Mouse (Mus musculus): ENCODE results near the gene Sp4. TPM values are rescaled to one million over a fixed set of nuclear protein-coding genes. Genes with fewer than 3 reads are reported as not detected.

Sp4 gene
- polyA plus RNA-seq (2015; fragmentation: Nextera tagmentation; extraction: Ambion mirVana) = 8.0 and 8.8 TPM in 2 replicates

DNA sequence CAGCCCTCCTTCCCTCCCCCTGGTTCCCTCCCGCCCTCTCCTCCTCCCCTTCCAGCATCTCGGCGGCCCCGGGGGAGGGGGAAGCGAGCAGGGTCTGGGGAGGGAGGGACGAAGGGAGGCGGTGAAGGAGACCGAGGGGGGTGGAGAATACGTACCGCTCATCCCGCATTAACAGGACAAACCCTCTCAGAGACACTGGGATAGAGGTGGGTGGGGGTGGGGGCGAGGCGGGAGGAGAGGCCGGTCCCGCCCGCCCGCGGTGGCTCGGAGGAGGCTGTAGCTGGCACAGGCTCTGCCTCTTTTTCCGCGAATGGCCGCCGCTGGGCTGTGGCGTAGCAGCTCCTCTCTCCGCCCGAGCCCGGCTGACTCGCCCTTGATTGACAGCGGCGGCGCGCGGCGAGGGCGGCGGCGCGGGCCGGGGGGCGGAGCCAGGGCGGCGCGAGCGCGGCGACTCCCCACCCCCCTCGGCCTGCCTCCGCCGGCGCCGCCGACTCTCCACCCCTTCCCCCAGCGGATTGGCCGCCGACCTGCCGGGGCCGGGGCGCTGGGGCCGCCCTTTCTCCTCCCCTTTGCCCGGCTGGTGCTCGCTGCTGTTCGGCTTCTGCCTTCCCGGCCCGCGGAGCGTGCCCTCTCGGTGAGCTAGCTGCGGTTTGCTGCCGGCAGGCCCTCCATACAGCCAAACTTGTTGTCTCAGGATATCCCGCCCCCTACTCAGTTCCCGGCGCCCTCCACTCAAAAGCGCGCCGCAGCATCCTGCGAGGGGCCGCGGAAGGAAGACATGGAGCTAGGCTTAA is at the start of gene Sp4:
Gene Sp4, minus strand, starts transcription at position 369 of the 794 bp plus-strand sequence.
- peak within 1 kb of the TSS; percentile 87 for H3K9ac ChIP-seq (ENCODE audit: low read length)
- peaks cover 13% of the 10 kb centered on the region for H3K4me1 ChIP-seq (replicated peaks; ENCODE audit: control insufficient read depth, insufficient read depth, low read length)
- H3K4me3 ChIP-seq (ENCODE audit: low read length) = peak within 1 kb of the TSS; percentile 92
- H3K9me3 ChIP-seq (ENCODE audit: control insufficient read depth, low read length) = no peaks in the 10 kb centered on the region
- peak; percentile 88 for ATAC-seq (ENCODE audit: low read depth)
- under 1% methylated on average over 33 of the region's 78 CpGs for WGBS
- H3K27ac ChIP-seq (ENCODE audit: low read length) = peak within 1 kb of the TSS; percentile 96
- H3K36me3 ChIP-seq (ENCODE audit: control insufficient read depth, insufficient read depth, low read length) = no peaks in the 10 kb centered on the region
- H3K4me2 ChIP-seq (ENCODE audit: low read depth, low read length) = peak within 1 kb of the TSS; percentile 92
- no peaks in the 10 kb centered on the region for H3K27me3 ChIP-seq (ENCODE audit: control insufficient read depth, insufficient read depth, low read depth, low read length)

GRCm38 (mm10) chr12:118339107-118339506 is 37.9 kb upstream of the Sp4 start:
- 60% methylated on average over 2 of the region's 2 CpGs for WGBS
- no peaks in the 10 kb centered on the region for H3K9me3 ChIP-seq (ENCODE audit: control insufficient read depth, low read length)
- H3K36me3 ChIP-seq (ENCODE audit: control insufficient read depth, insufficient read depth, low read length) = no peaks in the 10 kb centered on the region
- no peak overlapping the region for H3K4me2 ChIP-seq (ENCODE audit: low read depth, low read length)
- no peak overlapping the region for H3K9ac ChIP-seq (ENCODE audit: low read length)
- ATAC-seq (ENCODE audit: low read depth) = no peak
- H3K4me1 ChIP-seq (replicated peaks; ENCODE audit: control insufficient read depth, insufficient read depth, low read length) = no peaks in the 10 kb centered on the region
- H3K4me3 ChIP-seq (ENCODE audit: low read length) = no peak overlapping the region
- H3K27ac ChIP-seq (ENCODE audit: low read length) = no peak overlapping the region
- H3K27me3 ChIP-seq (ENCODE audit: control insufficient read depth, insufficient read depth, low read depth, low read length) = no peaks in the 10 kb centered on the region

GRCm38 (mm10) chr12:118338243-118338642 is 37.0 kb upstream of the Sp4 start:
- Histone ChIP-seq H3K36me3 (ENCODE audit: control insufficient read depth, insufficient read depth, low read length) (no peaks in the 10 kb centered on the region), H3K4me1 (replicated peaks; ENCODE audit: control insufficient read depth, insufficient read depth, low read length) (no peaks in the 10 kb centered on the region), H3K27me3 (ENCODE audit: control insufficient read depth, insufficient read depth, low read depth, low read length) (no peaks in the 10 kb centered on the region), H3K27ac (ENCODE audit: low read length) (no peak overlapping the region), H3K4me2 (ENCODE audit: low read depth, low read length) (no peak overlapping the region), H3K9me3 (ENCODE audit: control insufficient read depth, low read length) (no peaks in the 10 kb centered on the region), H3K4me3 (ENCODE audit: low read length) (no peak overlapping the region), H3K9ac (ENCODE audit: low read length) (no peak overlapping the region)
- 76% methylated on average over 2 of the region's 2 CpGs for WGBS
- ATAC-seq (ENCODE audit: low read depth) = no peak

DNA sequence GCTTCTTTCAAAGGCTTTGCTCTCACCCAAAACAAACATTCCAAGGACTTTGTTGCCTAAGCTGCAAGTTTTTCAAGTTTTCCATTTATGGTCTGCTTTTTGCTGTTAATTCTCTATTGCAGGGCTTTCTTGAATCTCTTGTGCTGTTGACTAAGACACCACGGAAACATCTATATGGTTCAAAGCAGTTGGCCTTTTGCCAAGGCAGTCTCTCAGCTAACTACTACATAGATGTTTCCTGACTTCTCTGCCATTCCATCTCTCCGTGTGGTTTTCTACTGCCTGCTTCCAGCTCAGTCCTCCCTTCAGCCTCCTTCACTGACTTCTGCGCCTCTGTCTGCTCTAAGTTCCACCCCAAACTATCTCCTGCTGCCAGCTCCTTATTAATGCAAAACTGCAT is 36.1 kb upstream of the Sp4 start:
- Histone ChIP-seq H3K27me3 (ENCODE audit: control insufficient read depth, insufficient read depth, low read depth, low read length) (no peaks in the 10 kb centered on the region), H3K36me3 (ENCODE audit: control insufficient read depth, insufficient read depth, low read length) (no peaks in the 10 kb centered on the region), H3K4me2 (ENCODE audit: low read depth, low read length) (no peak overlapping the region), H3K4me3 (ENCODE audit: low read length) (no peak overlapping the region), H3K9ac (ENCODE audit: low read length) (no peak overlapping the region), H3K4me1 (replicated peaks; ENCODE audit: control insufficient read depth, insufficient read depth, low read length) (no peaks in the 10 kb centered on the region), H3K27ac (ENCODE audit: low read length) (no peak overlapping the region), H3K9me3 (ENCODE audit: control insufficient read depth, low read length) (no peaks in the 10 kb centered on the region)
- WGBS = 49% methylated on average over 3 of the region's 3 CpGs
- no peak for ATAC-seq (ENCODE audit: low read depth)

GRCm38 (mm10) chr12:118328739-118329249 is 27.6 kb upstream of the Sp4 start:
- H3K4me3 ChIP-seq (ENCODE audit: low read length) = no peak overlapping the region
- 78% methylated on average over 6 of the region's 6 CpGs for WGBS
- ATAC-seq (ENCODE audit: low read depth) = no peak

GRCm38 (mm10) chr12:118327566-118327965 is 26.3 kb upstream of the Sp4 start:
- H3K27me3 ChIP-seq (ENCODE audit: control insufficient read depth, insufficient read depth, low read depth, low read length) = no peaks in the 10 kb centered on the region
- no peaks in the 10 kb centered on the region for H3K9me3 ChIP-seq (ENCODE audit: control insufficient read depth, low read length)
- no peak overlapping the region for H3K27ac ChIP-seq (ENCODE audit: low read length)
- no peak for ATAC-seq (ENCODE audit: low read depth)
- H3K4me3 ChIP-seq (ENCODE audit: low read length) = no peak overlapping the region
- H3K36me3 ChIP-seq (ENCODE audit: control insufficient read depth, insufficient read depth, low read length) = no peaks in the 10 kb centered on the region
- 83% methylated on average over 2 of the region's 2 CpGs for WGBS
- no peak overlapping the region for H3K4me2 ChIP-seq (ENCODE audit: low read depth, low read length)
- H3K4me1 ChIP-seq (replicated peaks; ENCODE audit: control insufficient read depth, insufficient read depth, low read length) = no peaks in the 10 kb centered on the region
- H3K9ac ChIP-seq (ENCODE audit: low read length) = no peak overlapping the region

More at GRCm38 (mm10) chr12:118328739-118329249, 27.6 kb upstream of the Sp4 start:
- Histone ChIP-seq H3K4me1 (replicated peaks; ENCODE audit: control insufficient read depth, insufficient read depth, low read length) (no peaks in the 10 kb centered on the region), H3K9ac (ENCODE audit: low read length) (no peak overlapping the region), H3K36me3 (ENCODE audit: control insufficient read depth, insufficient read depth, low read length) (no peaks in the 10 kb centered on the region), H3K4me2 (ENCODE audit: low read depth, low read length) (no peak overlapping the region), H3K27ac (ENCODE audit: low read length) (no peak overlapping the region), H3K9me3 (ENCODE audit: control insufficient read depth, low read length) (no peaks in the 10 kb centered on the region), H3K27me3 (ENCODE audit: control insufficient read depth, insufficient read depth, low read depth, low read length) (no peaks in the 10 kb centered on the region)

- Histone ChIP-seq H3K4me1 (replicated peaks; ENCODE audit: control insufficient read depth, insufficient read depth, low read length) (no peaks in the 10 kb centered on the region), H3K36me3 (ENCODE audit: control insufficient read depth, insufficient read depth, low read length) (no peaks in the 10 kb centered on the region), H3K9me3 (ENCODE audit: control insufficient read depth, low read length) (no peaks in the 10 kb centered on the region), H3K27me3 (ENCODE audit: control insufficient read depth, insufficient read depth, low read depth, low read length) (no peaks in the 10 kb centered on the region), H3K9ac (ENCODE audit: low read length) (no peak overlapping the region), H3K4me3 (ENCODE audit: low read length) (no peak overlapping the region), H3K27ac (ENCODE audit: low read length) (no peak overlapping the region), H3K4me2 (ENCODE audit: low read depth, low read length) (no peak overlapping the region)
- ATAC-seq (ENCODE audit: low read depth) = no peak
- WGBS = 78% methylated on average over 2 of the region's 2 CpGs
Observed at GRCm38 (mm10) chr12:118326161-118326560, 24.9 kb upstream of the Sp4 start.

DNA sequence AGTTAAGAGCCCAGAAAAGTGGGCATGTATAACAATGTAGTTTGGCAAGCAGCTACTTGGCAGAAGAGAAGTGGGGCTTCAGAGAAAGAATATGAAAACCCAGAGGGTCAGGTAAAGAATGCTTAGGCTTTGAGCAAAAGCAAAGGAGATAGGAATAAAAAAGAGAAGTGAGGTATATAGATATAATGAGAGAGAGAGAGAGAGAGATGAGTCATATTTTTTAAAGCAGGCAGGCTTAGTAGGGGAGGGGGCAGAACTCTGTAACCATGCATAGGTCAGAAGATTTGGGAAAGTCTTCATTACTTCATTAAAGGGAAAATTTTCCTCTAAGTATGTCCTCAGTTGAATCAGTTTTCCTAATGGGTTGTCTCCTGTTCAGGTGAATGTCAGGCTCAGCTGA is 18.8 kb upstream of the Sp4 start:
- H3K4me2 ChIP-seq (ENCODE audit: low read depth, low read length) = no peak overlapping the region
- H3K27ac ChIP-seq (ENCODE audit: low read length) = no peak overlapping the region
- no peak overlapping the region for H3K9ac ChIP-seq (ENCODE audit: low read length)
- ATAC-seq (ENCODE audit: low read depth) = no peak
- H3K4me1 ChIP-seq (replicated peaks; ENCODE audit: control insufficient read depth, insufficient read depth, low read length) = no peaks in the 10 kb centered on the region
- no peak overlapping the region for H3K4me3 ChIP-seq (ENCODE audit: low read length)
- H3K27me3 ChIP-seq (ENCODE audit: control insufficient read depth, insufficient read depth, low read depth, low read length) = no peaks in the 10 kb centered on the region
- H3K36me3 ChIP-seq (ENCODE audit: control insufficient read depth, insufficient read depth, low read length) = no peaks in the 10 kb centered on the region
- no peaks in the 10 kb centered on the region for H3K9me3 ChIP-seq (ENCODE audit: control insufficient read depth, low read length)

- ATAC-seq (ENCODE audit: low read depth) = no peak
- no peak overlapping the region for H3K4me3 ChIP-seq (ENCODE audit: low read length)
- H3K9ac ChIP-seq (ENCODE audit: low read length) = no peak overlapping the region
- H3K27ac ChIP-seq (ENCODE audit: low read length) = no peak overlapping the region
- 52% methylated on average over 2 of the region's 2 CpGs for WGBS
- H3K4me1 ChIP-seq (replicated peaks; ENCODE audit: control insufficient read depth, insufficient read depth, low read length) = no peaks in the 10 kb centered on the region
- no peaks in the 10 kb centered on the region for H3K9me3 ChIP-seq (ENCODE audit: control insufficient read depth, low read length)
- H3K4me2 ChIP-seq (ENCODE audit: low read depth, low read length) = no peak overlapping the region
- no peaks in the 10 kb centered on the region for H3K36me3 ChIP-seq (ENCODE audit: control insufficient read depth, insufficient read depth, low read length)
- no peaks in the 10 kb centered on the region for H3K27me3 ChIP-seq (ENCODE audit: control insufficient read depth, insufficient read depth, low read depth, low read length)
Observed at GRCm38 (mm10) chr12:118314477-118314845, 13.2 kb upstream of the Sp4 start.
